Mouse (Mus musculus): ENCODE data around the gene Sp1. TPM values are rescaled to one million over a fixed set of nuclear protein-coding genes. Genes with fewer than 3 reads are reported as not detected.

Sp1 gene
- polyA plus RNA-seq, 1 experiment, result 12.6 TPM

GRCm38 (mm10) chr15:102383671-102384070 is 22.3 kb upstream of the Sp1 start:
- H3K27me3 ChIP-seq (ENCODE audit: control insufficient read depth, insufficient read depth, low read length), result no peaks in the 10 kb centered on the region
- no peak for DNase-seq
- no peak overlapping the region for H3K27ac ChIP-seq (ENCODE audit: insufficient read depth, low read length)
- TF ChIP-seq POLR2A (IDR thresholded peaks at IDR 0.05; ENCODE audit: borderline replicate concordance, insufficient read depth, low read length) (no peak), CTCF (IDR thresholded peaks at IDR 0.05; ENCODE audit: borderline replicate concordance, insufficient read depth, low read depth, low read length) (no peak)
- no peak overlapping the region for H3K4me3 ChIP-seq (replicated peaks; ENCODE audit: insufficient read depth, low read depth, low read length)
- no peaks in the 10 kb centered on the region for H3K4me1 ChIP-seq (ENCODE audit: control insufficient read depth, insufficient read depth, low read length)
- 96% methylated on average over 6 of the region's 6 CpGs for WGBS

- 53% methylated on average over 9 of the region's 9 CpGs for WGBS
- TF ChIP-seq CTCF (IDR thresholded peaks at IDR 0.05; ENCODE audit: borderline replicate concordance, insufficient read depth, low read depth, low read length), result no peak
- no peak for TF ChIP-seq POLR2A (IDR thresholded peaks at IDR 0.05; ENCODE audit: borderline replicate concordance, insufficient read depth, low read length)
Observed at GRCm38 (mm10) chr15:102386640-102387039, 19.3 kb upstream of the Sp1 start.

GRCm38 (mm10) chr15:102388942-102389341 is 17.0 kb upstream of the Sp1 start:
- H3K27ac ChIP-seq (ENCODE audit: insufficient read depth, low read length), result no peak overlapping the region
- no peak for DNase-seq
- no peak overlapping the region for H3K4me3 ChIP-seq (replicated peaks; ENCODE audit: insufficient read depth, low read depth, low read length)
- WGBS, result 87% methylated on average over 3 of the region's 3 CpGs
- no peak for TF ChIP-seq POLR2A (IDR thresholded peaks at IDR 0.05; ENCODE audit: borderline replicate concordance, insufficient read depth, low read length)
- TF ChIP-seq CTCF (IDR thresholded peaks at IDR 0.05; ENCODE audit: borderline replicate concordance, insufficient read depth, low read depth, low read length), result no peak
- no peaks in the 10 kb centered on the region for H3K27me3 ChIP-seq (ENCODE audit: control insufficient read depth, insufficient read depth, low read length)
- H3K4me1 ChIP-seq (ENCODE audit: control insufficient read depth, insufficient read depth, low read length), result no peaks in the 10 kb centered on the region

More at GRCm38 (mm10) chr15:102386640-102387039, 19.3 kb upstream of the Sp1 start:
- no peaks in the 10 kb centered on the region for H3K27me3 ChIP-seq (ENCODE audit: control insufficient read depth, insufficient read depth, low read length)
- H3K4me1 ChIP-seq (ENCODE audit: control insufficient read depth, insufficient read depth, low read length), result no peaks in the 10 kb centered on the region
- DNase-seq, result no peak
- H3K4me3 ChIP-seq (replicated peaks; ENCODE audit: insufficient read depth, low read depth, low read length), result no peak overlapping the region
- H3K27ac ChIP-seq (ENCODE audit: insufficient read depth, low read length), result no peak overlapping the region

- WGBS, result 34% methylated on average over 2 of the region's 2 CpGs
Observed at GRCm38 (mm10) chr15:102392520-102392919, 13.4 kb upstream of the Sp1 start.

GRCm38 (mm10) chr15:102393584-102394014 is 12.3 kb upstream of the Sp1 start:
- no peak overlapping the region for H3K27ac ChIP-seq (ENCODE audit: insufficient read depth, low read length)
- no peak for TF ChIP-seq CTCF (IDR thresholded peaks at IDR 0.05; ENCODE audit: borderline replicate concordance, insufficient read depth, low read depth, low read length)
- DNase-seq, result no peak

More at GRCm38 (mm10) chr15:102392520-102392919, 13.4 kb upstream of the Sp1 start:
- TF ChIP-seq POLR2A (IDR thresholded peaks at IDR 0.05; ENCODE audit: borderline replicate concordance, insufficient read depth, low read length), result no peak
- no peak for TF ChIP-seq CTCF (IDR thresholded peaks at IDR 0.05; ENCODE audit: borderline replicate concordance, insufficient read depth, low read depth, low read length)
- Histone ChIP-seq H3K27me3 (ENCODE audit: control insufficient read depth, insufficient read depth, low read length) (no peaks in the 10 kb centered on the region), H3K4me3 (replicated peaks; ENCODE audit: insufficient read depth, low read depth, low read length) (no peak overlapping the region), H3K27ac (ENCODE audit: insufficient read depth, low read length) (no peak overlapping the region), H3K4me1 (ENCODE audit: control insufficient read depth, insufficient read depth, low read length) (no peaks in the 10 kb centered on the region)
- DNase-seq, result no peak

GRCm38 (mm10) chr15:102395061-102395460 is 10.9 kb upstream of the Sp1 start:
- 0 out of 2 replicates have a peak, but pooled peaks cover 5% of the 10 kb centered on the region for H3K4me1 ChIP-seq (ENCODE audit: control insufficient read depth, insufficient read depth, low read length)
- 30% methylated on average over 3 of the region's 3 CpGs for WGBS
- no peak for DNase-seq
- H3K27ac ChIP-seq (ENCODE audit: insufficient read depth, low read length), result no peak overlapping the region
- no peak overlapping the region for H3K4me3 ChIP-seq (replicated peaks; ENCODE audit: insufficient read depth, low read depth, low read length)
- no peaks in the 10 kb centered on the region for H3K27me3 ChIP-seq (ENCODE audit: control insufficient read depth, insufficient read depth, low read length)
- TF ChIP-seq CTCF (IDR thresholded peaks at IDR 0.05; ENCODE audit: borderline replicate concordance, insufficient read depth, low read depth, low read length), result no peak
- TF ChIP-seq POLR2A (IDR thresholded peaks at IDR 0.05; ENCODE audit: borderline replicate concordance, insufficient read depth, low read length), result no peak

More at GRCm38 (mm10) chr15:102393584-102394014, 12.3 kb upstream of the Sp1 start:
- no peaks in the 10 kb centered on the region for H3K4me1 ChIP-seq (ENCODE audit: control insufficient read depth, insufficient read depth, low read length)
- no peaks in the 10 kb centered on the region for H3K27me3 ChIP-seq (ENCODE audit: control insufficient read depth, insufficient read depth, low read length)
- no peak overlapping the region for H3K4me3 ChIP-seq (replicated peaks; ENCODE audit: insufficient read depth, low read depth, low read length)

GRCm38 (mm10) chr15:102398629-102399028 is 7.3 kb upstream of the Sp1 start:
- Histone ChIP-seq H3K4me3 (replicated peaks; ENCODE audit: insufficient read depth, low read depth, low read length) (no peak overlapping the region), H3K27ac (ENCODE audit: insufficient read depth, low read length) (no peak overlapping the region), H3K27me3 (ENCODE audit: control insufficient read depth, insufficient read depth, low read length) (no peaks in the 10 kb centered on the region), H3K4me1 (ENCODE audit: control insufficient read depth, insufficient read depth, low read length) (0 out of 2 replicates have a peak, but pooled peaks cover 5% of the 10 kb centered on the region)
- TF ChIP-seq CTCF (IDR thresholded peaks at IDR 0.05; ENCODE audit: borderline replicate concordance, insufficient read depth, low read depth, low read length) (no peak), POLR2A (IDR thresholded peaks at IDR 0.05; ENCODE audit: borderline replicate concordance, insufficient read depth, low read length) (no peak)
- 67% methylated on average over 5 of the region's 5 CpGs for WGBS
- DNase-seq, result no peak
